Mouse (Mus musculus): ENCODE measurements around the gene Tango6. TPM values are rescaled to one million over a fixed set of nuclear protein-coding genes. Genes with fewer than 3 reads are reported as not detected.
A peak's percentile ranks its signal among the peaks of the same experiment; 100 is the strongest.

Tango6 gene
- 13.6 and 16.5 TPM in 2 replicates for total RNA-seq (2012; rRNA removed)

GRCm38 (mm10) chr8:106682971-106683668, at the start of gene Tango6:
Gene Tango6, plus strand, starts transcription at chr8:106683068.
- Histone ChIP-seq H3K4me1 (ENCODE audit: control insufficient read depth in 2 of 2, insufficient read depth in 2 of 2, low read length in 2 of 2, poor library complexity in 1 of 2) (no peaks in the 10 kb centered on the region), H3K27ac (ENCODE audit: insufficient read depth, low read depth, low read length, poor library complexity, severe bottlenecking) (peak within 1 kb of the TSS; percentile 68), H3K4me3 (ENCODE audit: insufficient read depth in 1 of 2, low read depth in 1 of 2, low read length in 2 of 2, poor library complexity in 1 of 2, severe bottlenecking in 1 of 2) (peak within 1 kb of the TSS; percentile 97 to 99), H3K9me3 (ENCODE audit: control insufficient read depth, insufficient read depth, low read depth, low read length) (no peaks in the 10 kb centered on the region), H3K9ac (ENCODE audit: insufficient read depth, low read depth, low read length, poor library complexity, severe bottlenecking) (peak within 1 kb of the TSS; percentile 98), H3K36me3 (ENCODE audit: control insufficient read depth, insufficient read depth, low read length, poor library complexity, severe bottlenecking) (no peaks in the 10 kb centered on the region)
- no peak for TF ChIP-seq MAFK (IDR thresholded peaks at IDR 0.05; ENCODE audit: insufficient read depth, low read depth, low read length)
- TF ChIP-seq CHD2 (IDR thresholded peaks at IDR 0.05; ENCODE audit: low read depth, low read length) = no peak
- TF ChIP-seq ZC3H11A (IDR thresholded peaks at IDR 0.05; ENCODE audit: borderline replicate concordance, low read depth, low read length) = 0 out of 2 replicates have a peak, but pooled peaks have one; percentile 2
- peak; percentile 97 for TF ChIP-seq ZNF384 (IDR thresholded peaks at IDR 0.05; ENCODE audit: low read depth, low read length)
- TF ChIP-seq HCFC1 (IDR thresholded peaks at IDR 0.05; ENCODE audit: borderline replicate concordance, insufficient read depth, low read length) = peak; percentile 57; the same call in 1 of the 2 replicates
- DNase-seq (ENCODE audit: low read depth, low spot score) = peak; percentile 75
- in situ Hi-C loops (cut with MboI; ENCODE audit: low sequenced_read_pairs in 2 of 2, unreplicated experiment in 2 of 2) = no loop called here

- Histone ChIP-seq H3K27ac (ENCODE audit: insufficient read depth, low read depth, low read length, poor library complexity, severe bottlenecking) (peak overlapping the region; percentile 67; the same call in 1 of the 2 replicates), H3K36me3 (ENCODE audit: control insufficient read depth, insufficient read depth, low read length, poor library complexity, severe bottlenecking) (peaks cover 7% of the 10 kb centered on the region; the same call in 1 of the 2 replicates), H3K9me3 (ENCODE audit: control insufficient read depth, insufficient read depth, low read depth, low read length) (no peaks in the 10 kb centered on the region), H3K4me3 (ENCODE audit: insufficient read depth in 1 of 2, low read depth in 1 of 2, low read length in 2 of 2, poor library complexity in 1 of 2, severe bottlenecking in 1 of 2) (no peak overlapping the region), H3K9ac (ENCODE audit: insufficient read depth, low read depth, low read length, poor library complexity, severe bottlenecking) (no peak overlapping the region), H3K4me1 (ENCODE audit: control insufficient read depth in 2 of 2, insufficient read depth in 2 of 2, low read length in 2 of 2, poor library complexity in 1 of 2) (peaks cover 30 to 48% of the 10 kb centered on the region in 2 experiments)
- no peak for TF ChIP-seq CHD2 (IDR thresholded peaks at IDR 0.05; ENCODE audit: low read depth, low read length)
- no peak for TF ChIP-seq MAFK (IDR thresholded peaks at IDR 0.05; ENCODE audit: insufficient read depth, low read depth, low read length)
- no peak for TF ChIP-seq ZNF384 (IDR thresholded peaks at IDR 0.05; ENCODE audit: low read depth, low read length)
- TF ChIP-seq HCFC1 (IDR thresholded peaks at IDR 0.05; ENCODE audit: borderline replicate concordance, insufficient read depth, low read length) = no peak
- TF ChIP-seq ZC3H11A (IDR thresholded peaks at IDR 0.05; ENCODE audit: borderline replicate concordance, low read depth, low read length) = no peak
- no peak for DNase-seq (ENCODE audit: low read depth, low spot score)
- in situ Hi-C loops (cut with MboI; ENCODE audit: low sequenced_read_pairs in 2 of 2, unreplicated experiment in 2 of 2) = no loop called here
Measured at GRCm38 (mm10) chr8:106633361-106634158, 49.3 kb upstream of the Tango6 start.

- no peaks in the 10 kb centered on the region for H3K9me3 ChIP-seq (ENCODE audit: control insufficient read depth, insufficient read depth, low read depth, low read length)
- peaks cover 27 to 53% of the 10 kb centered on the region in 2 experiments for H3K4me1 ChIP-seq (ENCODE audit: control insufficient read depth in 2 of 2, insufficient read depth in 2 of 2, low read length in 2 of 2, poor library complexity in 1 of 2)
- TF ChIP-seq HCFC1 (IDR thresholded peaks at IDR 0.05; ENCODE audit: borderline replicate concordance, insufficient read depth, low read length) (no peak), ZC3H11A (IDR thresholded peaks at IDR 0.05; ENCODE audit: borderline replicate concordance, low read depth, low read length) (no peak), MAFK (IDR thresholded peaks at IDR 0.05; ENCODE audit: insufficient read depth, low read depth, low read length) (no peak), ZNF384 (IDR thresholded peaks at IDR 0.05; ENCODE audit: low read depth, low read length) (no peak), CHD2 (IDR thresholded peaks at IDR 0.05; ENCODE audit: low read depth, low read length) (no peak)
- H3K9ac ChIP-seq (ENCODE audit: insufficient read depth, low read depth, low read length, poor library complexity, severe bottlenecking) = no peak overlapping the region
- peaks cover 7% of the 10 kb centered on the region; the same call in 1 of the 2 replicates for H3K36me3 ChIP-seq (ENCODE audit: control insufficient read depth, insufficient read depth, low read length, poor library complexity, severe bottlenecking)
- H3K4me3 ChIP-seq (ENCODE audit: insufficient read depth in 1 of 2, low read depth in 1 of 2, low read length in 2 of 2, poor library complexity in 1 of 2, severe bottlenecking in 1 of 2) = no peak overlapping the region
- H3K27ac ChIP-seq (ENCODE audit: insufficient read depth, low read depth, low read length, poor library complexity, severe bottlenecking) = no peak overlapping the region
- DNase-seq (ENCODE audit: low read depth, low spot score) = no peak
- in situ Hi-C loops (cut with MboI; ENCODE audit: low sequenced_read_pairs in 2 of 2, unreplicated experiment in 2 of 2) = loop anchor here in 1 of 2 experiments (5.0 kb wide), 1 partner anchor 63 kb away; the partner anchor contains the start of gene Gm10073
Measured at GRCm38 (mm10) chr8:106635284-106635683, 47.6 kb upstream of the Tango6 start.

GRCm38 (mm10) chr8:106637446-106637845, 45.4 kb upstream of the Tango6 start:
- H3K27ac ChIP-seq (ENCODE audit: insufficient read depth, low read depth, low read length, poor library complexity, severe bottlenecking) = peak overlapping the region; percentile 32; the same call in 1 of the 2 replicates
- in situ Hi-C loops (cut with MboI; ENCODE audit: low sequenced_read_pairs in 2 of 2, unreplicated experiment in 2 of 2) = loop anchor here in 1 of 2 experiments (5.0 kb wide), 1 partner anchor 65 kb away; the partner anchor contains the start of gene Gm10073

More at GRCm38 (mm10) chr8:106637446-106637845, 45.4 kb upstream of the Tango6 start:
- Histone ChIP-seq H3K9ac (ENCODE audit: insufficient read depth, low read depth, low read length, poor library complexity, severe bottlenecking) (no peak overlapping the region), H3K4me3 (ENCODE audit: insufficient read depth in 1 of 2, low read depth in 1 of 2, low read length in 2 of 2, poor library complexity in 1 of 2, severe bottlenecking in 1 of 2) (no peak overlapping the region), H3K36me3 (ENCODE audit: control insufficient read depth, insufficient read depth, low read length, poor library complexity, severe bottlenecking) (peaks cover 7% of the 10 kb centered on the region; the same call in 1 of the 2 replicates), H3K4me1 (ENCODE audit: control insufficient read depth in 2 of 2, insufficient read depth in 2 of 2, low read length in 2 of 2, poor library complexity in 1 of 2) (peaks cover 36 to 60% of the 10 kb centered on the region in 2 experiments), H3K9me3 (ENCODE audit: control insufficient read depth, insufficient read depth, low read depth, low read length) (no peaks in the 10 kb centered on the region)
- no peak for DNase-seq (ENCODE audit: low read depth, low spot score)
- TF ChIP-seq HCFC1 (IDR thresholded peaks at IDR 0.05; ENCODE audit: borderline replicate concordance, insufficient read depth, low read length) = no peak

Measured in ES-E14 (cell line).